Mouse (Mus musculus): ENCODE data around the gene Itfg1.

DNA sequence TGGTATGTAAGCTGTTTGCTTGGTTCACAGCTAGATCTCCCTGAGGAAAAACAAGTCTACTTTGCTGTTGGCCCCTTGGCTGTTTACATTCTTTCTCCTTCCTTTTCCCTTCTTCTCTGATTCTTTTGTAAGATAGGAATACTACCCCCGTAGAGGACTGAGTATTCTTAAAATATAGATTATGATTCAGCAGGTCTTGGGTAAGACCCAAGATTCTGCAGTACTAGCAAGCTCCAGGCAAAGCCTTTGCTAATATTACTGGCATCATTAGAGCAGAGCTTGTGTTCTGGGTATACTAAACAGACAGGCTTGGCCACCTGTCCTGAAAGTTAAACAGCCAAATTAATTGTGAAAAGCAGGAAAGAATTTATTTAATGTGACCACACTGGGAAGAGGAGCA is 21.7 kb upstream of the Itfg1 start:
- TF ChIP-seq CTCF (IDR thresholded peaks at IDR 0.05; ENCODE audit: control insufficient read depth, insufficient read depth, low read length) = no peak
- TF ChIP-seq POLR2A (IDR thresholded peaks at IDR 0.05; ENCODE audit: borderline replicate concordance, control insufficient read depth, low read depth, low read length) = no peak
